Mouse (Mus musculus): ENCODE measurements around the gene Nol4l. TPM values are rescaled to one million over a fixed set of nuclear protein-coding genes. Genes with fewer than 3 reads are reported as not detected.

Nol4l gene
- polyA plus RNA-seq, 2 experiments from 2014 or later, result 3.5 to 5.2 TPM

GRCm38 (mm10) chr2:153443434-153444240 lies 86.1 kb downstream of the Nol4l start:
- peak; percentile 40 for ATAC-seq

GRCm38 (mm10) chr2:153442720-153443119 lies 87.1 kb downstream of the Nol4l start:
- ATAC-seq, result no peak

DNA sequence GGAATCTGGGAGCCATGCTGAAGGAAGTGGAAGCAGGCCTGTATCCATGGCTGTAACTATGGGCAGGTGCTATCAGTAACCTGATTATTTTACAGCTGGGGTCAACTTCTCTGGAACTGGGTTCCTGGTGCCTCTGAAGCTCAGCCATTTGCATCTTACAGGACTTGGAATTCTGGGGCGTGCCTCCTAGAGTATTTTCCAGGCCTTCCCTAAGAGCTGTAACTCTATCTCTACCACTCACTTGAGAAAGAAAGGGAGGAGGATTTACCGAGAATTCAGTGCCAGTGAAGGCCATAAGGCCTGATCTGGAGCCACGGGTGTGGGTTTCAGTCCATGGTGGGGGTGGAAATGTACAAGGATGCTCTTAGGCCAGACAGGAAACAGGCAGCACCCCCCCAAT lies 88.5 kb downstream of the Nol4l start:
- no peak for ATAC-seq

DNA sequence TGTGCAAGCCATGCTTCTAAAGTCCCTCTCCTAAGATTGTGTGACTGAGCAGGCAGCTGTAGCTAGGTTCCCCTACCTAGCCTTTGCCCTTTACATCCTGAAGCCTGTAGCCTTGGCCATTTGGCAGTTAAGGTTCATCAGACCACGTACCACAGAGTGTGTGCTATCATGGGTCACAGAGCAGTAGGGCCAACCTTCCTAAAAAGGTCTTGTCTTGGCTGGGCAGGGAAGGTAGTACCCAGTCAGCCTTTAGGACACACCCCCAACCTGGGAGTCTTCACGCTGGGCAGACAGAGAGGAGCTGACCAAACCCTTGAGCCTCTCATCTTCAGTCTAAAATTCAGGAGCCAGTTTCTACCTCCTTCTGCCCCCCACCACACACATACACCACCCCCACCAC lies 89.0 kb downstream of the Nol4l start:
- ATAC-seq, result no peak

DNA sequence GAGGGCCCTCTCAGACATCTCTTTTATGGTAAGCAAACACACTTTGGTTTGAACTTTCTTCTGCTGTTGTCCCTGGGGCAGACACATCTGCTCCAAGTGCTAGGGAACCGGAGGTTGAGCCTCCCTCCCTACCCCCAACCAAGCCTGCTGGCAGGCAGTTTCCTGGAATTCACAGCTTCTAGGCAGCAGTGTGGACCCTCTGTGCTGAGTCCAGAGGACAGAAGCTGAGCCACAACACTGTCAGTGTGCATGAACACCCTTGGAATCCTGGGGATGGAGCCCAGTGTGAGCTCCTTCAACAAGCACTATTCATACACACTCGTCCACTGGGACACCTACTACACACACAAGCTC lies 92.5 kb downstream of the Nol4l start:
- ATAC-seq, result no peak

DNA sequence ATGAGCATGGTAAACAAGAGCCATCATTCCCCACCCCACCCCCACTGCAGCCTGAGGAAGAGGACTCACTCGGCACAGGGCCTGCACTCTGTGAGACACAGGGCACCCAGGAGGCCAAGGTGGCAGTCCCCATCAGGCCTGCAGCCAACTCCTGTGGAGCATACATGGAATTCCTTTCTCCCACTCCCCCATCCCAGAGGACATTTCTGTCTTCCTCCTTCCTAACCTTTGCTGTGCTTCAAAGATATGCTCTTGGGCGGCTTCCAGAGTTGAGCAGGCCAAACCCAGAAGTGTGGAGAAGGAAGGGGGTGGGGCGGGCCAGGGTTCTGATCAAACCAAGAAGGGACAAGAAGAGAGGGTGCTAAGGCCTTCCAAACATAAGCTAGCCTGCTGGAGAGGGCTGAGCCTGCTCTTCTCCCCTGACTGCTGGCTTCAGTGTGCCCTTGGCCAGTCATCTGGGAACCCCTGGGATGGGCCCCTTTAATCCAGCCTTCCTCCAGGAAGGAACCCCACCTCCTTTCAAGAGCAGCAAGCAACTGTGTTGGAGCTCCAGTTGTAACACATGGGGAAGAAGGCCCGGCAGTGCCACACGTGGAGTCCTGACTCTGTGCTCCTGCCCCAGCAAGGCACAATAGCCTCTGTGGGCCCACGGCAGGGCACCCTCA lies 93.0 kb downstream of the Nol4l start:
- ATAC-seq, result no peak

DNA sequence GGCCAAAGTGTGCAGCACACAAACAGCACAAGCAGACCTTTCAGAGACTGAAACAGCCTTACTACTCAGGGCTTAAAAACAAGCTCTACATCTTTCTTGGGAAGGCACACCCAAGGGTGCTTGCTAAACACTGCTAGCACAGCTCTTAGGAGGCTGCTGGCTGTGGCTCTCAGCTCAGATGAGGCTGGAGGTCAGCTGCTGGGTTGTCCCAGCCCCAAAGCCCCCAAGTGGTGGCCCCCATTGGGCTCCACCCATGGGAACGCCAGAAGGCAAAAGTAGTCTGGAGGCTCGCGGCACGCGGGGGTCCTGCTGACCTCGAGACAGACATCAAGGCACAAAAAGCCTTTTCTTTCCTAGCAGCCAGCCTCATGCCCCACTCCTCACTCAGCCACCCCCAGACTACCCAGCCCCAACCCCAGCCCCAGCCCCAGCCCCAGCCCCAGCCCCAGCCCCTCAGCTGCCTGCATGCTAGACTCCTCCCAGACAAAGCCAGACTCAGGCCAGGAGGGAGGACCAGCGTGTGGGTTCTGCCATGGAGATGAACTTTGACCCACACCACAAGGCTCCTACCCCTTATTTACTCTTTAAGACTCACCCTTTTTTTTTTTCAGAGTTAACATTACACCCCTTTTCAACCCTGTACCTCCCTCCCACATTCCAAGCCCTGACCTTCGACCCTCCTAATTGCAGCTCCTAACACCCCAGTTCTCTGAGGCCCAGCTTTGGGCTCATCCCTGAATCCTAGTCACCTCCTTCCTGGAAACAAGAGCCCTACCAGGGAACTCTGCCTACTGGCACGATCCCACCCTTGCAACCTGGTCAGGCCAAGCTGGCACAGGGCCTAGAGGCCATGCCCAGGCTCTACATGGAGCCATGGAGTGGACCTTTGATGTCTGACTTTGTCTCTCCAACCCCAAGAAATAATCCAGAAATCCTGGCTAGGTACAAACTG lies 94.6 kb downstream of the Nol4l start:
- ATAC-seq, result no peak

DNA sequence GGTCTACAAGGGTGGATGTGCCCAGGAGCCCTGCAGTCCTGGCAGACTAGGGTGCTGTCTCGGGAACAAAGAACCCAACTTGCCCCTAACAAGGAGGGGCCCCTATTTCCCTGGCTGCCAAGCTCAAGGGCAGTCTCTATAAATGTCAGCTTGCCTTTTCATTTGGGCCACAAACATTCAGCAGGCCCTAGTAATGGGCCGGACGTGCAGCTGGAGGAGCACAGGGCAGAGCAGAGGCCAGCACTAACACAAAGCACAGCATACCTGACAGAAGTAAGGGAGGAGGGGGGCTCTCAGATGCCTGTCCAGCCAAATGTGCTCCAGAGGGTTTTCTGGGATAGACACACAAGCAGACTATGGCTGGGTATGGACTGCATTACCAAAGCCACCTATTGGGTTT lies 95.9 kb downstream of the Nol4l start:
- no peak for ATAC-seq

GRCm38 (mm10) chr2:153432492-153432891 lies 97.3 kb downstream of the Nol4l start:
- ATAC-seq, result no peak

GRCm38 (mm10) chr2:153430571-153430970 lies 99.2 kb downstream of the Nol4l start:
- no peak for ATAC-seq

DNA sequence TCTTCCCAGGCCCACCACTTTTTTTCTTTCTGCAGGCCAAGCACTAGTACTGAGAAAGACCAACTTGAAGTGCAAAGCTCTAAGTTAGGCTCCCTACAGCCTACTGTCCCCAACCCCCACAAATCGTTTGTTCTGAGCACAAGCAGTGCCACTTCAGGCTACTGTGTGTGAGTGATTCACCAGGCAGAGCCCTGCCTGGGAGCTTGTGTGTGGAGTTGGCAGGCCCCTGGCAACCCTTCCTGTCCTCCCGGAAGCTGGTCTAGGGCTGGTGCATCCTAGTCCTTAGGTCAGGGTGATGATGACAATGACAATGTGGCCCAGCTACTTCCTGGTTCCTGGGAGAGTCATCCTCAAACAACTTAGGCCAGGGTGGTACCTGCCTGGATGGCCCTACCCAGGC lies 101.3 kb downstream of the Nol4l start:
- ATAC-seq, result no peak

GRCm38 (mm10) chr2:153426931-153427330 lies 102.8 kb downstream of the Nol4l start:
- no peak for ATAC-seq

DNA sequence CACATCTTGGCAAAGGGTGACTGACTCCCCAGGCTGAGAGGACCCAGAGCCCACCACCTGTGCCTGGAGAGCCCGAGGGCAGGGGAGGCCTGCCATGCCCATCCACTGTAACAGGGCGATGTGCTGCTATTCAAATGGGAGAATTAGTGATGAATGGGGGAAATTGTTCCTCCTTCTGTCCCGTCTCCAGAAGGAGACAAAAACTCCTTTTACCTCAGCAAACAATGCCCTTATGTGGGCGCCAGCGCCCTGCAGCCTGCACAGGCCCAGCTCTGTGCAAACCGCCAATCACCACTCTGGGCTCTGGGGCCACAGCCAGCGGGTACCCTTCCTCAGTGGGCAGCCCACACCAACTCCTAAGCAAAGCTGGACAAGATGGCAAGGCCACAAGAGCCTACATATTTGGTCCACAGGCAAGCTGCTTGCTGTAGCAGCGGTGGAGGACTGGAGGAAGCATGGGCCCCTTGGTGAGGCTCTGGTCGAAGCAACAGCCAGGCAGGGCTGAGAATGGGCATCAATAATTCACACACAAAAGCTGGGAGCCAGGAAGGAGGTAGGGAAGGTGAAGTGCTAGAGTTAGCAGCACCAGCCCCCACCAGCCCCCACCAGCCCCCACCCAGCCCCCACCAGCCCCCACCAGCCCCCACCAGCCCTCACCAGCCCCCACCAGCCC lies 103.6 kb downstream of the Nol4l start:
- ATAC-seq, result no peak

GRCm38 (mm10) chr2:153425124-153425844 lies 104.5 kb downstream of the Nol4l start:
- no peak for ATAC-seq

- ATAC-seq, result no peak
These were observed 105.2 kb downstream of the Nol4l start for GRCm38 (mm10) chr2:153424557-153424956.

DNA sequence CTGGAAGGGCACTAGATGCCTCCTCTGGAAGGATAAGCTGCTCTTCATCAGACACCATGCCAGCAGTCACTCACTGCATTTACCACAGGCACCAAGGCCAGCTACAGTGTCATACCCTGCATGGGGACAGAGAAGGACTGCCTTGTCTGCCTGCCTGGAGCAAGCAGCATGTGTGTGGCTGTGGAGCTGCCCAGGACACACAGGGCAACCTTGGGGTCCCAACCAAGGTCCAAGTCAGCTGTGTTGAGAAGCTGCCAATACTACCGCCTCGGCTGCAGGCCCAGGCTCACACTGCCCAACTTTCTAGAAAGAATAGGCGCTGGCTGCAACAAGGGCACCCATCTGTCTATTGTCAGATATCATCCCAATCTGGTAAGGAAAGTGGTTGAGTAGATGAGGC lies 106.7 kb downstream of the Nol4l start:
- no peak for ATAC-seq

GRCm38 (mm10) chr2:153422051-153422450 lies 107.7 kb downstream of the Nol4l start:
- ATAC-seq, result no peak

GRCm38 (mm10) chr2:153421233-153421632 lies 108.5 kb downstream of the Nol4l start:
- ATAC-seq, result no peak

- ATAC-seq, result no peak
These were observed 111.4 kb downstream of the Nol4l start for GRCm38 (mm10) chr2:153418381-153418780.

DNA sequence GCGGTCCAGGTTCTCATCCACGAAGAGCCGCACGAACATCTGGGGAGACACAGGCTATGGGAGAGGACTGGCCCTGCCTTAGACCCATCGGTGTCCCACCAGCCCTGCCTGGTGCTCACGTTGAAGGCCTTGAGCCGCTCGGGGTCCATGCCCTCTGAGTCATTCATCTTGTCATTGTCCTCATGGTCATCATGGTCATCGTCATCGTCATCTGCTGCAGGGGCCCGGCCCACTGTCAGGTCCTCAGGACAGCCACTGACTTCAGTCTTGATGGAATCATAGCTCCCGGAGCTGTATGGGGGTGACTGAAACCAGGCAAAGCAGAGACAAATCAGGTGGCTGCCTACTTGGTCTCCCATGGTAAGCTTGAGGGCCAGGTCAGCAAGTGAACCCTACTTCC lies 111.9 kb downstream of the Nol4l start:
- no peak for ATAC-seq

DNA sequence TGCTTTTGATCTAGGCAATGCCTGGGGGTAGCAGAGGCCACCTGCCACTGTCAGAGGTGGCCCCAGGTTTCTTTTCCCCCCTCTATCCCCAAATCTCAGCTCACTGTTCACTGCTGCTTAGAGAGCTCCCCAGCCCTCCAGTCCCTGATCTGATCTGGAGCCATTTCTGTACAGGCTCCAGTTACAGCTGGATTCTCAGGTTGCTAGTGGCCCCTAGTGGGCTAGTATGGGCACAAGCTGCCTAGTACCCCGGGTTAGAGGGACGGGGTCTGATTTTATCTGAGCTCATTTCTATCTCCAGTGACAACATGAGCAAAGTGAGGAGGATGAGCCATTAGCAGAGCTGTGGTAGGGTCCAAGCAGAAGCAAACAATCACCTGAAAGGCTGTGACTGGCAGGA lies 115.2 kb downstream of the Nol4l start:
- peak; percentile 89 for ATAC-seq

- no peak for ATAC-seq
These were observed 117.2 kb downstream of the Nol4l start for GRCm38 (mm10) chr2:153412563-153412962.

Measured in CD4-positive, CD25-positive, alpha-beta regulatory T cell, adult 4 months (primary cell).